Mouse (Mus musculus) forebrain, embryonic 14.5 days (tissue): ENCODE results near the gene Tjp1. TPM values are rescaled to one million over a fixed set of nuclear protein-coding genes. Genes with fewer than 3 reads are reported as not detected.
A peak's percentile ranks its signal among the peaks of the same experiment; 100 is the strongest.

ENCODE experiments used
- ATAC-seq: fragments of 200-750 bp; cut with Nextera tagmentation; 2 replicates; pipeline ENCODE4 v1.8.0; 2017; ENCODE audit warnings: mild to moderate bottlenecking, moderate library complexity
- DNase-seq: peaks from one replicate; pipeline ENCODE4 v3.0.0-alpha.2; 2015; ENCODE audit warnings: low spot score
- H3K27ac ChIP-seq: fragments of 300-500 bp; sonication (generic); 2 replicates; pipeline ENCODE4 v1.5.1; 2014; ENCODE audit warnings: low read depth, mild to moderate bottlenecking, control low read depth, low read length, moderate library complexity
- H3K27me3 ChIP-seq: fragments of 300-500 bp; sonication (generic); replicated peaks from 2 replicates; pipeline ENCODE4 v1.6.1; 2014; ENCODE audit warnings: low read length, control low read depth, mixed read lengths; ENCODE audit not compliant: control insufficient read depth, insufficient read depth
- H3K36me3 ChIP-seq: fragments of 300-500 bp; sonication (generic); 2 replicates; pipeline ENCODE4 v1.6.1; 2014; ENCODE audit warnings: low read length, control low read depth; ENCODE audit not compliant: control insufficient read depth, insufficient read depth
- H3K4me1 ChIP-seq: fragments of 300-500 bp; sonication (generic); 2 replicates; pipeline ENCODE4 v1.6.1; 2014; ENCODE audit warnings: antibody characterized with exemption, low read length, control low read depth; ENCODE audit not compliant: control insufficient read depth, insufficient read depth
- H3K4me2 ChIP-seq: fragments of 300-500 bp; sonication (generic); 2 replicates; pipeline ENCODE4 v1.6.1; 2014; ENCODE audit warnings: mild to moderate bottlenecking, control low read depth, low read length
- H3K4me3 ChIP-seq: fragments of 300-500 bp; sonication (generic); 2 replicates; pipeline ENCODE4 v1.5.1; 2014; ENCODE audit warnings: low read depth, low read length, control low read depth
- H3K9ac ChIP-seq: fragments of 300-500 bp; sonication (generic); 2 replicates; pipeline ENCODE4 v1.6.1; 2014; ENCODE audit warnings: mild to moderate bottlenecking, low read length, control low read depth, moderate library complexity
- H3K9me3 ChIP-seq: fragments of 300-500 bp; sonication (generic); replicated peaks from 2 replicates; pipeline ENCODE4 v1.6.1; 2016; ENCODE audit warnings: low read length, control low read depth, mixed read lengths; ENCODE audit not compliant: control insufficient read depth
- WGBS: fragments of 180-500 bp; shearing (Covaris S2); extraction: QIAGEN DNeasy Blood & Tissue Kit; methylation state at CpG from one replicate; pipeline ENCODE4 v1.1.7; 2014; 5-methylcytosine and 5-hydroxymethylcytosine counted together
- polyA plus RNA-seq: library from polyadenylated mRNA; unstranded; fragments of >200 nt; fragmentation: Nextera tagmentation; extraction: Ambion mirVana; gene quantifications from 2 replicates; pipeline ENCODE4 v1.2.1, GENCODE M21; 2014

Gene Tjp1
- polyA plus RNA-seq, 1 experiment from 2014 or later: 16.2 TPM

DNA sequence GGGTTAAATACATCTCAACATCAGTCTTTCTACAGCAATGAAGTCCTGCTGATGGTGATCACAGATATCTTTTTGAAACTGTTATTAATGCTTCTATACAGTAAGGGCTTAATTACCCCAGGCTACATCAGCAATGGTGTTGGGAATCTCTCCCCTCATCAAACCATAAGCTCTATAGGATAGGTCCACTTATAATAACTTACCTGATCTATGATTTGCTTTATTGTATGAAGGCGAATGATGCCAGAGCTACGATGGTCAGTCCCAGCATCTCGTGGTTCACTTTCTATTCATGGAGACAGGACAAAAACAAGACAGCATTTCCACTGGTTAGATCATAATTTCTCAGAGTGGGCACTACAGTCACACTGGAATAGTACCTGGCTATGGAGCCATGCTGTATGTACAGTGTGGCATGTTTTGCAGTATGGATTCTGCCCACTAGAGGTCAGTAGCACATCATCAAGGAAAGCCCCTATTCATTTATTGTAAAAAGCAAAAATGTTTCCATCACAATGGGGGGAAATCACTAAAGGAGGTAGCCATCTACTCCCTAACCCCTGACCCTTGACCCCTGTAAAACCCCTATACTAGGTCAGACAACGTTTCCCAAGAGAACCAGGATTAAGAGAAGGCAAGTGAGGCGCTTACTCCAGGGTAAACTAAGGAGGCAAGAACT is 208.4 kb downstream of the Tjp1 start:
- no peaks in the 10 kb centered on the region for H3K4me1 ChIP-seq
- peak; percentile 87 for ATAC-seq
- H3K36me3 ChIP-seq: peaks cover 38% of the 10 kb centered on the region
- no peaks in the 10 kb centered on the region for H3K27me3 ChIP-seq
- H3K9me3 ChIP-seq: no peaks in the 10 kb centered on the region
- H3K4me2 ChIP-seq: no peak overlapping the region
- peak; percentile 88 for DNase-seq
- no peak overlapping the region for H3K27ac ChIP-seq
- H3K9ac ChIP-seq: no peak overlapping the region
- WGBS: 69% methylated on average over 5 of the region's 5 CpGs
- H3K4me3 ChIP-seq: no peak overlapping the region

DNA sequence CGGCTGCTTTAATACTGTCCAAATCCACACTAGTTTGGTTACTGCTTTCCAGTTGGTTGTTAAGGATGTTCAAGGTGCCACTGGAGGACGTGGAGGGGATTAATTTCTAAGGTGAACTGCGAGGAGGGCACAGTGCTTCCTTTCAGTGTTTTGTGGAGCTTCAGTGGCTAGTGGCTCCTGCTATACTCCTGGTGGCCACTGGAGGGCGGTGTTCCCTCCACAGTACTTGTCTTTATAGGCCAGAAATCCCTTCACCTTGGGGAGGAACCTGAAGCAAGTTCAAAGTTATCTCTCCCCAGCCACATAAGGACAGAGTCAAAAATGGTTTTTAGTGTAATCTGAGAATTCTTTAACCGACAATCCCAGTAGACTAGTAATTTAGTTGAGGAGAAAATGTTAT is 210.2 kb downstream of the Tjp1 start:
- H3K9me3 ChIP-seq: no peaks in the 10 kb centered on the region
- no peak overlapping the region for H3K9ac ChIP-seq
- no peaks in the 10 kb centered on the region for H3K4me1 ChIP-seq
- peaks cover 47% of the 10 kb centered on the region for H3K36me3 ChIP-seq
- H3K4me3 ChIP-seq: no peak overlapping the region
- 32% methylated on average over 5 of the region's 5 CpGs for WGBS
- no peak overlapping the region for H3K4me2 ChIP-seq
- no peak for ATAC-seq
- H3K27me3 ChIP-seq: no peaks in the 10 kb centered on the region
- peak; percentile 67 for DNase-seq
- H3K27ac ChIP-seq: no peak overlapping the region

DNA sequence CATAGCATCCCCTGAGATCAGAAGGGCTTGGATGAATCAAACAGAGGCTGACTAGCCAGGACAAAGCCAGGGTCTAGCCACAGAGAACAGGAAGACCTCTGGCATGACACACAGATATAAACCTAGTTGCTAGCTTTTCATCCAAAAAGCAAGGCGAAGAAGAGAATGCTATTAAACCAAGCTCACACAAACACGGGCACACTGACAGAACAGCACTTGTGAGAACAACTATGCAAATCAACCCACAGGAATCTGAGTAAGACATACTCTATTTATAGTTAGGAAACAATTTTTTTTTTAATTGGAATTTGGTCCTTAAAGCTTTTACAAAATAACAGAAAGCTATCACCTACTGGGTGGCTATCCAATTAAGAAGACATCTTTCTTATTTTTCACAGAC is 212.4 kb downstream of the Tjp1 start:
- Histone ChIP-seq H3K36me3 (peaks cover 58% of the 10 kb centered on the region), H3K9ac (no peak overlapping the region), H3K27me3 (no peaks in the 10 kb centered on the region), H3K4me2 (no peak overlapping the region), H3K9me3 (no peaks in the 10 kb centered on the region), H3K27ac (no peak overlapping the region), H3K4me1 (no peaks in the 10 kb centered on the region), H3K4me3 (no peak overlapping the region)
- ATAC-seq (no peak), DNase-seq (no peak)
- 93% methylated on average over 2 of the region's 2 CpGs for WGBS

DNA sequence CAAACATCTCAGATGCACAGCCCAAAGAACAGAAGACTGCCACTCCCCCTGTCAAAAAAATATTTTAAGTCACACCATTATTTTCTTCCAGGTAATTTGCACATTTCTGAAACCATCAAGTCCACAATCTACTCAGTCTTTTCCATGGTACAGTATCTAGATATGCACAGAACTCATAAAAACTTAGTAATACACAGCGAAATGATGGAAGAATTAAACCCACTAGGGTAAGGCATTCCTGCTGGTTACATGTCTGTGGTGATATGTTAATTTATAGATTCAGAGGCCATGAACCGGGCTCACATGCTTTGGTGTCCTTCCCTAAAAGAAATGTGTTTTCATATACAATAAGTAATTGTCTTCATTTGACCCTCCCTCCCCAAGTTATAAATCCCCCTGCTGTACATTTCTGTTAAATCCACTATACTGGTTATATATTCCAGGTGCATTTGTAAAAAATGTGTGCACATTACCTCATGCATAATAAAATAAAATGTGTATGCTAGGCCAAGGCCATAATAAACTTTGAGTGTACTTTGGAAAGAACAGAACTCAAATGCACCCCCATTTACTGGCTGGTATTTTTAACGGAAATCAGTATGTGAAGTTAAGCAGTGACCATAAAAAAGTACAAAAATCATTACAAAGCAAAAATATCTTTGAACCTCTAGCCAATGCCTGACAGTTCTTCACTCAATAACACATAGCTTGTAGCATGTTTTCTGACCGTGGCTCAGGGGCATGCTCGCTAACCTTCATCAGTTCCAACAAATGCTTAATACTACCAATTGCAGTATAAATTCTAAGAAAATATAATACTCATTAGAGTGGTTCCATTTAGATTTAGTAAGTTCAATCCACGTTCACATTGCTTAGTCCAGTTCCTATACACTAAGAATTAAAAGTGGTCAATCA is 230.6 kb downstream of the Tjp1 start:
- Histone ChIP-seq H3K9ac (no peak overlapping the region), H3K27me3 (no peaks in the 10 kb centered on the region), H3K9me3 (no peaks in the 10 kb centered on the region), H3K4me2 (no peak overlapping the region), H3K27ac (no peak overlapping the region), H3K36me3 (peaks cover 53% of the 10 kb centered on the region), H3K4me3 (no peak overlapping the region), H3K4me1 (no peaks in the 10 kb centered on the region)
- DNase-seq (no peak), ATAC-seq (no peak)
- WGBS: 93% methylated on average over 6 of the region's 6 CpGs

DNA sequence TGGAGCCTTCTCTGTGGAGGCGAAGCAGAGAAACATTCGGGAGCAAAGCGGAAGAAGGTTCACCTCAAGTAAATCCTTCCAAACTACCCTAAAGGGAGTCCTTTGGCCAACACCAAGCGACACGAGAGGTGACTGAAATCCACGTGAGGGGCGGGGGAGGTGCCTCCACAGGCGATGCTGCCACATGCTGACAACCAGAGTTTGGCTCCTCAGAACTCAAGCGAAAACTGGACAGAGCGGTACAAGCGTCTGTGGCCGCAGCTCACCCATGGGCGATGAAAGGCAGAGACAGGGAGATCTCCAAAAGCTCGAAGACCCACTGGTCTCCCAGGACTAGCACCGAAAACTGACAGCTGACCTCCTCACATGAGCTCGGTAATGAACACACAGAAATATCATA is 244.7 kb downstream of the Tjp1 start:
- 74% methylated on average over 16 of the region's 16 CpGs for WGBS
- Histone ChIP-seq H3K27me3 (no peaks in the 10 kb centered on the region), H3K36me3 (no peaks in the 10 kb centered on the region), H3K27ac (no peak overlapping the region), H3K9me3 (no peaks in the 10 kb centered on the region), H3K9ac (no peak overlapping the region), H3K4me2 (no peak overlapping the region), H3K4me3 (no peak overlapping the region), H3K4me1 (peaks cover 3% of the 10 kb centered on the region; the same call in 1 of the 2 replicates)
- no peak for ATAC-seq
- no peak for DNase-seq

DNA sequence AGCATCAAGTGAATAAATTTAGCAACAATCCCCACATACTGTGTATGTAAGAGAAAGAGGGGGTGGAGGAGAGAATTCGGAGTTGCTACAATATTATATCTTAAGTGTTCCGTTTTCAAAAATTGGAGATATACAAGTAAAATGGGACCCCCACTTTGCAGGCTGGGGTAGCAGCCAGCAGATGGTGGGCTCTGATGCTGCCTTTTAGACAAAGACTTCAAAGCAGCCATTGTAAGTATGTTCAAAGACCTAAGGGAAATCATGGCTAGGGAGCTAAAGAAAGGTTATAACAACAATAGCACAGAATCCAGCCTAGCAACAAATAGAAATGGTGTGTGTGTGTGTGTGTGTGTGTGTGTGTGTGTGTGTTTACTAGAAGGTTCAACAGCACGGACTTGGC is 245.6 kb downstream of the Tjp1 start:
- 49% methylated on average over 3 of the region's 3 CpGs for WGBS
- H3K9me3 ChIP-seq: no peaks in the 10 kb centered on the region
- no peaks in the 10 kb centered on the region for H3K27me3 ChIP-seq
- peaks cover 3% of the 10 kb centered on the region; the same call in 1 of the 2 replicates for H3K4me1 ChIP-seq
- H3K9ac ChIP-seq: no peak overlapping the region
- no peak overlapping the region for H3K4me2 ChIP-seq
- no peaks in the 10 kb centered on the region for H3K36me3 ChIP-seq
- peak; percentile 49 for ATAC-seq
- H3K4me3 ChIP-seq: no peak overlapping the region
- DNase-seq: peak; percentile 27
- peak overlapping the region; percentile 46; the same call in 1 of the 2 replicates for H3K27ac ChIP-seq

DNA sequence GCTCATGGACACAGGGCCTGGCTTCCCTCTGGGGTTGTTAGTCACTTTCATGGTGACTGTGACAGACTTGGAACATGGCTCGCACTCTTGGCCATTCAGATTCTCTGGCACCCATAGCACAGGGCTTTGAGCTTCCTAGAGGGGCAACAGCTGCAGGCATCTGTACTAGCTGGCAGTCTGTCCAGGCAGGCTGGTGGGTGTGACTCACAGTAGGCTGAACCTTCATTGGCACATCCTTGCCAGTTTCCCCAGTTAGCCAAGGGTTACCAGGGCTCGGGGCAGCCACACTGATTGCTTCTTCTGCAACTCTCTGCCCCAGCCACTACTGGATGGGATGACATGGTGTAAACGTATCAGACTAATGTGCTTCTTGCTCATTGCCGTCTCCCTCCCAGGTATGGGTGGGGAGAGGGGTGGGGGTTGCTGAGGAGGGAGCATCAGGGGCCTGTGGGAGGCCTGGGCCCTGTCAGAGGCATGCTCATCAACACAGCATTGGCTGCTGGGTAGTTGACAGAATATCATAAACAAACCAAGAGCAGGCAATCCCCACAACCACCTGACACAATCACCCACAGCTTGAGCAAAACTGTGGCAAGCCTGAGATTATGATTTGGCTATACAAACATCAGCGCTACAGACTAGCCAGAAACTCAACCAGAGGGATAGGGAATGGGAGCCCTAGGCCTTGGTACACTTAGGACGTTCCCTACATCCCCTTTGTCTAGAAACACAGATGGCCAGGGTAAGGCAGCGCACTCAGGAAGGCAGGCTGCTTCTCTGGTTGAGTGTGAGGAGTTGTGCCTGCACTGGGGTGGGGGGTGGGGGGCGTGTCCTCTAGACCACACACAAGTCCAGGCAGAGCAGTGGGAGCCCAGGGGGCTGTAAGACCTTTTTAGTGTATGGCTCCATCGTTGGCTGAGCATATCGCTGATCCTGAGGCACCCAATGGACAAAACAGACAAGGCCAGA is 246.4 kb downstream of the Tjp1 start:
- 54% methylated on average over 10 of the region's 10 CpGs for WGBS

DNA sequence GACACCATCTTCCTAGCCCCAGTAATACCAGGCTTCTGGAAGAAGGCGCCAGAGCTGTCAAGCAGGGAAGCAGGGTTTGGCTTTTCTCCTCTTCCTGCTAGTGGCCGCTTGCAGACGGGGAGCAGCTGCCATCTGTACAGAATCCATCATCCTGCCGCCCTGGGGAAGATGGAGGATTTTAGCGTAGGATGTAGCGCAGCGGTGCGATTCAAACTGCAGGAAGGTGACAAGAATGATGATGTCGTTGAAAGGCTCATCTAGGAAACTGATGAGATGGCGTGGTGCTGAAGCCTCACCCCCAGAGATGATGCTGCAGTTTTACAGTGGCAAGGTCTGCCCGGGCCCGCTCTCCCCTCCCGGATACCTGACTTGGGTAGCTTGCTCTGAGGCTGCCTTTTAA is 248.3 kb downstream of the Tjp1 start:
- Histone ChIP-seq H3K27me3 (no peaks in the 10 kb centered on the region), H3K27ac (no peak overlapping the region), H3K9me3 (no peaks in the 10 kb centered on the region), H3K4me3 (no peak overlapping the region), H3K9ac (no peak overlapping the region), H3K4me1 (peaks cover 3% of the 10 kb centered on the region; the same call in 1 of the 2 replicates), H3K36me3 (no peaks in the 10 kb centered on the region), H3K4me2 (no peak overlapping the region)
- ATAC-seq (no peak), DNase-seq (peak; percentile 9)
- WGBS: 83% methylated on average over 13 of the region's 13 CpGs

More for the DNA sequence above, 246.4 kb downstream of the Tjp1 start:
- no peak overlapping the region for H3K4me3 ChIP-seq
- peak overlapping the region; percentile 46; the same call in 1 of the 2 replicates for H3K27ac ChIP-seq
- H3K36me3 ChIP-seq: no peaks in the 10 kb centered on the region
- H3K4me1 ChIP-seq: peaks cover 3% of the 10 kb centered on the region; the same call in 1 of the 2 replicates
- peak; percentile 54 for ATAC-seq
- H3K4me2 ChIP-seq: no peak overlapping the region
- H3K9me3 ChIP-seq: no peaks in the 10 kb centered on the region
- no peaks in the 10 kb centered on the region for H3K27me3 ChIP-seq
- DNase-seq: peak; percentile 33
- no peak overlapping the region for H3K9ac ChIP-seq
